Mouse (Mus musculus) midbrain, embryonic 10.5 days (tissue): ENCODE results near the gene Hdac5. TPM values are rescaled to one million over a fixed set of nuclear protein-coding genes. Genes with fewer than 3 reads are reported as not detected.

ENCODE experiments used
- DNase-seq: peaks from one replicate; pipeline ENCODE4 v3.0.0-alpha.2; 2017; ENCODE audit warnings: low spot score
- H3K27ac ChIP-seq: fragments of 300-500 bp; sonication (generic); replicated peaks from 2 replicates; pipeline ENCODE4 v1.5.1; 2016; ENCODE audit warnings: mild to moderate bottlenecking
- H3K27me3 ChIP-seq: fragments of 300-500 bp; sonication (generic); 2 replicates; pipeline ENCODE4 v1.6.1; 2016; ENCODE audit warnings: low read depth, mild to moderate bottlenecking; ENCODE audit not compliant: poor library complexity, severe bottlenecking
- H3K36me3 ChIP-seq: fragments of 300-500 bp; sonication (generic); 2 replicates; pipeline ENCODE4 v1.6.1; 2016; ENCODE audit warnings: mild to moderate bottlenecking, moderate library complexity
- H3K4me1 ChIP-seq: fragments of 300-500 bp; sonication (generic); 2 replicates; pipeline ENCODE4 v1.6.1; 2016
- H3K4me3 ChIP-seq: fragments of 300-500 bp; sonication (generic); 2 replicates; pipeline ENCODE4 v1.5.1; 2016; ENCODE audit warnings: mild to moderate bottlenecking, moderate library complexity
- H3K9me3 ChIP-seq: fragments of 300-500 bp; sonication (generic); replicated peaks from 2 replicates; pipeline ENCODE4 v1.6.1; 2016; ENCODE audit warnings: mild to moderate bottlenecking
- WGBS: fragments of 180-500 bp; shearing (Covaris S2); methylation state at CpG from one replicate; pipeline ENCODE4 v1.1.7; 2016; 5-methylcytosine and 5-hydroxymethylcytosine counted together
- polyA plus RNA-seq: library from polyadenylated mRNA; unstranded; fragments of >200 nt; fragmentation: Nextera tagmentation; extraction: Ambion mirVana; gene quantifications from 2 replicates; pipeline ENCODE4 v1.2.1, GENCODE M21; 2016

The Hdac5 gene
- polyA plus RNA-seq, 1 experiment from 2014 or later = 57.3 TPM

DNA sequence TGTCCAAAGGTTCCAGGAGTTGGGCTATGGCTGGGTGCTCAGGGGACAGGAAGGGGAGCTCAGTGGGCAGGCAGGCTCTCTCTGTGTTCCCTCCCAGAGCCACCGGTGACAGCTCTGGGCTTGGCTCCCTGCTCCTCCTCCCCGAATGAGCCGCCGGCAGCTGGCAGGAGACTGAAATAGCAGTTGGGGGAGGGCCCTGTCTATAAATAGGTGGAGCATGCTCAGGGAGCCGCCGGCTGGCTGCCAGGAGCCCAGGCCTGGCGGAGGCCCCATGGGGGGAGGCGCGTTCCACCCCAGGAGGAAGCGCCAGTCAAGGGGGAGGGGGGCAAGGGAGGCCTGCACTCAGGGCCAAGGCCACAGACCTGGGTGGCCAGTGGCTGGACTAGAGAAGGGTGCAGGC is 11.2 kb downstream of the Hdac5 start:
- peak; percentile 74 for DNase-seq
- H3K4me1 ChIP-seq = peaks cover 85% of the 10 kb centered on the region
- H3K27me3 ChIP-seq = no peaks in the 10 kb centered on the region; the same call in 1 of the 2 replicates
- H3K36me3 ChIP-seq = peaks cover 48% of the 10 kb centered on the region
- under 1% methylated on average over 10 of the region's 10 CpGs for WGBS
- no peaks in the 10 kb centered on the region for H3K9me3 ChIP-seq
- H3K4me3 ChIP-seq = peak overlapping the region; percentile 42
- H3K27ac ChIP-seq = peak overlapping the region; percentile 82

DNA sequence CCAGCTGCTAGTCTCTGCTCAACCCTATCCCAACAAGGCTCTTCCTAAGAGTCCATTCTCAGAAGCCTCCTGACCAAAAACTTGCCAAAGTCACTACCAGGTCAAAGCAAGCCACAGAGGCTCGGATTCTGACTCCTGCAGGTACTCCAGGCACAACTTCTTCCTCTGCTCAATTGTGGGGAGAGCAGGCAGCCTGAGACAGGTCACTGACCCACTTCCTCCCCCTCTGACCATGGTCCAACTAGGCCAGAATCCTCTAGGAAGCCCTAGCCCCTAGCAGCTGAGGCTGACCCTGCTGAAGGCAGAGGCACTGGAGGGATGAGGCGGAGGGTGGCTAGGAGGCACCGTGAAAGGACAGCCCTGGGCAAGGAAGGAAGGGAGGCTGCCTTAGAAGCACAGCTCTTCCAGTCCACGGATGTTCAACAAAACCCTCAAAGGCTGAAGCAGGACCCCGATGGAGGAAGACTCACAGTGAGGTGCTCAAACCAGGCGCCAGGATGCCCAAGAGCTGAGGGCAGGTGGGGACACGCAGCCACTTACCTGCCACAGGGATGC is 12.0 kb downstream of the Hdac5 start:
- H3K27ac ChIP-seq = peak overlapping the region; percentile 82
- H3K36me3 ChIP-seq = peaks cover 52% of the 10 kb centered on the region
- no peaks in the 10 kb centered on the region for H3K9me3 ChIP-seq
- DNase-seq = no peak
- H3K27me3 ChIP-seq = no peaks in the 10 kb centered on the region; the same call in 1 of the 2 replicates
- peaks cover 81% of the 10 kb centered on the region for H3K4me1 ChIP-seq
- peak overlapping the region; percentile 42 for H3K4me3 ChIP-seq
- WGBS = 79% methylated on average over 7 of the region's 7 CpGs

DNA sequence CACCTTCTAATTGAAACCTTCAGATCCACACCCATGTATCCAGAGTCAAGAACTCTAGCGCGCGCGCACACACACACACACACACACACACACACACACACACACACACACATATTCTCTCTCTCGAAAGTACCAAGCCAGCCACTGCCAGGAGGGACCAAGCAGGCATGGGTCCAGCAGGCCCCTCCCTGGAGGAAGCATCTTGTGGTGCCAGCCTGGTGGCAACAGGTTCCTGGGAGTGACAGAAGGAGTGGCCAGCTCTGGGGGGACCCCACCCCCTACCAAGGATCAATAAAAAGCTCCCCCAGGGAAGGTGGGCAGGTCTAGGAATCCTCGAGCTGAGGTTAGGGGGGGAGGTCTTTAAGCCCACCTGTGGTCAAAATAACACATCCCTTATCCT is 12.6 kb downstream of the Hdac5 start:
- WGBS = 85% methylated on average over 6 of the region's 6 CpGs
- Histone ChIP-seq H3K4me1 (peaks cover 78% of the 10 kb centered on the region), H3K4me3 (no peak overlapping the region), H3K27ac (peak overlapping the region; percentile 82; the same call in 1 of the 2 replicates), H3K27me3 (no peaks in the 10 kb centered on the region; the same call in 1 of the 2 replicates), H3K36me3 (peaks cover 51% of the 10 kb centered on the region), H3K9me3 (no peaks in the 10 kb centered on the region)
- DNase-seq = no peak

DNA sequence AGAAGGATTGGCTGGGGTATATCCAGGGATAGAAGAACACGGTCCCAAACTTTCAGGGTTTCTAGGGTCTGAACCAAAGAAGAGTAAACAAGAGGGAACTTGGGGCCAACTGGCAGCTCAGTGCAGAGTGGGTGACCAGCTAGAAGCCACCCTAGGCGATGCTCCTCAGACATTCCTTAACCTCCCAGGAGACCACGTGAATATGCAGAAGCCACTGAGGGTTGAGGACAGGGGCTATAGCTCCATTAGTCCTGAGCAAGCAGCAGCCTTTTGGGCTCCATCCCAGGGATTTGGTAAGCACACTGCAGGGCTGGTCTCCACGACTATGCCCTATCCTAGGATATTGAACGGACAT is 13.1 kb downstream of the Hdac5 start:
- 61% methylated on average over 5 of the region's 5 CpGs for WGBS
- Histone ChIP-seq H3K36me3 (peaks cover 49% of the 10 kb centered on the region), H3K4me1 (peaks cover 77% of the 10 kb centered on the region), H3K27me3 (no peaks in the 10 kb centered on the region; the same call in 1 of the 2 replicates), H3K27ac (peak overlapping the region; percentile 49; the same call in 1 of the 2 replicates), H3K9me3 (no peaks in the 10 kb centered on the region), H3K4me3 (no peak overlapping the region)
- no peak for DNase-seq

DNA sequence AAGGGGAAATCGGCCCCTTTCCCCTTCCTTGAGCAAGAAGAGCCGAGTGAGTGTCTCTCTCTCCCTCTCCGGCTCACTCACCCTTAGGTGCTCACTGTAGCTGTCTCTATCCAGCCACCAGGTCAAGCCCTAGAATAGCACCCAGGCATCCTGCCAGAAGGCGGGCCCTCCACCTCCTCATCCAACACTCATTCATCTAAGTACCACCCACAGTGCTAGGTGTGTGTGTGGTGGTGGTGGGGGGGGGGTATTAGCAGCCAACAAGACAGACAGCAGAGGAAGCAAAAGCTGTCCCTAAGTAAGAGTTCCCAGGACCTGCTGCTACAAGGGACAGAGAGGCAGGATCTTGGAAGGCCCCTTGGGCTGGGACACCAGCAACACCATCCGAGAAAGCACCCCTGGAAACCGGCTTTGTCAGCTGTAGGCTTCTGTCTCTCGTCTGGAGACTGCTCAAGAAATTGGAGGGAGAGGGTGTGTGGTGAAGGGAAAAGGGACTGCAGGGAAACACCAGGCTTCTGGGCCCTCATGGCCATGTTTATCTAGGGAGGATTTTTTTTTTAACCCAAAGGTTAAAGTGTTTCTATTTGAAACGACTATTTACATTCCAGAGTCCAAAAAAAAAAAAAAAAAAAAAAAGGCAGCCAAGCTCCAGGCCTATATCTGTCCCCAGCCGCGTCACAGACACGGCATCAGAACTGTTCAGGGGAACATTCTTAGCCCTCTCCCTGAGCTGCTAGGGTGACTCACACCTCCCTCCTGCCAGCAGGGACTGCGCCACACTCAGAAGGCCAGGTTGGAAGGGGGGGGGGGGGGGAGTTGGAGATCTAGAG is 13.7 kb downstream of the Hdac5 start:
- Histone ChIP-seq H3K4me3 (no peak overlapping the region), H3K4me1 (peaks cover 81% of the 10 kb centered on the region), H3K27me3 (no peaks in the 10 kb centered on the region; the same call in 1 of the 2 replicates)

DNA sequence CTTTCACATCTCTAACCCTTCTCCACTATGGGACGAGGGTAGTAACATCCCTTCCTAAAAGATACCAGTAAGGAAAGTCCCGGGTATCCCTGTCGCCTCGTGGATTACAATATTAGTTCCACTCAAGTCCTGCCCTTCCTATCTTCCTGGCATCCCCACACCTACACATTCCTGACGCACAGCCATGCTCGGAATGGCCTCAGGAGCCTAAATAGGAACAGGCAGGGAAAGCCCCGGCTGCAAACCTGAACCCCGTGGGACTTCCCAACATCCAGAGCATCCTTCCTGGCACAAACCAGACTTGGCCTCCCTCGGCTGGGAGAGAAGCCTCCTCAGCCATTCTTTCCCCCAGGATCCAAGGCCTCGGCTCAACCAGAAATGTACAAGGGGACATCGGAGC is 14.5 kb downstream of the Hdac5 start:
- WGBS = 85% methylated on average over 11 of the region's 11 CpGs
- no peak for DNase-seq
- Histone ChIP-seq H3K27me3 (no peaks in the 10 kb centered on the region), H3K4me3 (no peak overlapping the region), H3K36me3 (peaks cover 37% of the 10 kb centered on the region), H3K4me1 (peaks cover 84% of the 10 kb centered on the region), H3K27ac (peak overlapping the region; percentile 7; the same call in 1 of the 2 replicates), H3K9me3 (no peaks in the 10 kb centered on the region)

More for the DNA sequence above, 13.7 kb downstream of the Hdac5 start:
- peaks cover 44% of the 10 kb centered on the region for H3K36me3 ChIP-seq
- peak overlapping the region; percentile 49; the same call in 1 of the 2 replicates for H3K27ac ChIP-seq
- no peak for DNase-seq
- 52% methylated on average over 12 of the region's 12 CpGs for WGBS
- no peaks in the 10 kb centered on the region for H3K9me3 ChIP-seq

DNA sequence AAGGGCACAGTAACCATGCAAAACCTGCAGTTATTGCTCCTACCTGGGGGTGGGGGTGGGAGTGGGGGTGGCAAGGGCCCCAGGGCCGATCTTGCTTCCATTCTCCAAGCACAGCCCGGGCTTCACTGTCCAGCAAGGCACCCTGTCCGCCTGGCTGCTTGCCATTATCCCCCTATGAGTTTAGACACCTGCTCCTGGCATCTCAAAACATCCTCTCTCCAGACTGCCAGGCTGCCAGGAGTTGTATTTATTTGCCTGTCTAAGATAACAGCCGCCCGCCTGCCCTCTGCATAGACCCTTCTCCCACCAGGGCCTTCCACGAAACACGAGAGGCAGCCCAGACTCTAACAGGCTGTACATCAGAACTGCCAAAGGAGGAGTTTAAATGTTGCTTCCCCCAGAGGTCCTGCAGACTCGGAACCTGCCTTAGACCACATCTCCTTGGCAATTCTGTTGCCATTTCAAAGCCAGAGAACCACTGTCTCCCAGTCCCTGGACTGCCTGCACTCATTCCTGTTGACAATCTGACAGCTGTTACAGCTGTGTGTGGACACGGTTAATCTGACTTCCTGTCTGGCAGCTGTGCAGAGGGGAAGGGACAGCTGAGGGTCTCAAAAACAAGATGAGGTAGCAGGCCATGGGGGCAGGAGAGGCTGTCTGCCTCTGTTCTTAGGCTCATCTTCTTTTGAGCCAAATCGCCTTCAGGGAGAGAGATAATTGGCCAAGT is 15.4 kb downstream of the Hdac5 start:
- Histone ChIP-seq H3K4me3 (no peak overlapping the region), H3K4me1 (peaks cover 82% of the 10 kb centered on the region), H3K27ac (0 out of 2 replicates have a peak overlapping the region, but pooled peaks have one; percentile 1), H3K36me3 (peaks cover 28% of the 10 kb centered on the region), H3K9me3 (no peaks in the 10 kb centered on the region), H3K27me3 (no peaks in the 10 kb centered on the region)
- no peak for DNase-seq
- 72% methylated on average over 10 of the region's 10 CpGs for WGBS

DNA sequence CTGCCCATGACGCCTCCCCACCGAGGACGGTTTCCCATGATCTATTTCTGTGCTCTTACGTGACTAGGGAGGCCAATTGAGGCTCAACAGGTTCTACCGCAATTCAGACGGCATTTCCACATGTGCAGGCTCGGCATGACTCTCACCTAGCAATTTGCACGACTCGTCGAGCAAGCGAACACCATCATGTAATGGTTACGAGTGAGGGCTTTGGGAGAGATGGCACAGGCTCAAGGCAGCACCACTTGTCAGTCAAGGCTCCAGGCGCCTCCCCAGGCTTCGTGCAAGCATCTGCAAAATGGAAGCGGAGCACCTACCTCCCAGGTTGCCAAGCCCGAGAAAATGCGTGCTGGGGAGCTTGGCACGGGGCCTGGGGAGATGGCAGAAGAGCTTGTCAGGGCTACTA is 18.0 kb downstream of the Hdac5 start:
- Histone ChIP-seq H3K9me3 (no peaks in the 10 kb centered on the region), H3K36me3 (peaks cover 12% of the 10 kb centered on the region; the same call in 1 of the 2 replicates), H3K27ac (peak overlapping the region; percentile 29; the same call in 1 of the 2 replicates), H3K4me3 (no peak overlapping the region), H3K4me1 (peaks cover 82% of the 10 kb centered on the region), H3K27me3 (0 out of 2 replicates have a peak, but pooled peaks cover under 1% of the 10 kb centered on the region)
- 87% methylated on average over 18 of the region's 18 CpGs for WGBS
- DNase-seq = no peak

DNA sequence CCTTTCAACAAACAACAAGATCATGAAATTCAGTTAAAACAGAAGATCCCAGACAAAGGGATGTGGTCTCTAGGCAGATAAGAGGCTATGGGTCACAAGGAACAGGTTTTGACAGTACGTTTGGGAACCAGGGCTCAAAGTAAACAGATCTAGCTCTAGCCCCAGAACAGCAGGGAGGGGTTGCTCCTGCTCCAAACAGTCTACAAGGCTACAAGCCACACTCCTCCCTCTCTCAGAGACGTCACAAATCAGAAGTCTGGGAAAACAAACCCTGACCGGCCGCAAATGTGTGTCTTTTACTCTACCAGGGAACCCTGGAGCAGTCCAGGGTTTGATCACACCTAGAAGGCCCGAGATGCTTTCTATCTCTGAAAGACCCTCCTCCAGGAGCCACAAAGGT is 19.0 kb downstream of the Hdac5 start:
- Histone ChIP-seq H3K4me3 (no peak overlapping the region), H3K9me3 (no peaks in the 10 kb centered on the region), H3K27ac (peak overlapping the region; percentile 29; the same call in 1 of the 2 replicates), H3K27me3 (0 out of 2 replicates have a peak, but pooled peaks cover 5% of the 10 kb centered on the region), H3K36me3 (peaks cover 22% of the 10 kb centered on the region), H3K4me1 (peaks cover 82% of the 10 kb centered on the region)
- DNase-seq = no peak
- 72% methylated on average over 5 of the region's 5 CpGs for WGBS

DNA sequence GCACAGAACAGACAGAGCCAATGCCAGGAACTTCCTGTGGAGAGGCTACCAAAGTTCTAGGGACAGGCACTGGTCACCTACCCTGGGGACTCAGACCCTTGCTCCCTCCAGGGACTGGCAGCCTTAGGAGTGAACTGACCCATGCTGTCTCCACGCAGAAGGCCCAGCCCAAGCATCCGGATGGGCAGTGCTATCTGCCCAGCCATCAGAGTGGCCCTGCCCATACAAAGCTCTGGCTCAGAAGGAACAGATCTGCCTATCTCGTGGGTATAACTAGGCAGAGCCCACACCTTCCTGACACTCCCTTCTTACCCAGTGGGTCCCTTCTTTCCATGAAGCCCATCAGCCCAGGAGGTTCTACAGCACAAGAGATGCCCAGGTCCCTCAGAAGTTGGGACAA is 19.8 kb downstream of the Hdac5 start:
- Histone ChIP-seq H3K27me3 (0 out of 2 replicates have a peak, but pooled peaks cover 5% of the 10 kb centered on the region), H3K4me1 (peaks cover 74% of the 10 kb centered on the region), H3K4me3 (no peak overlapping the region), H3K36me3 (peaks cover 29% of the 10 kb centered on the region), H3K9me3 (no peaks in the 10 kb centered on the region), H3K27ac (peak overlapping the region; percentile 84)
- 75% methylated on average over 3 of the region's 3 CpGs for WGBS
- no peak for DNase-seq

DNA sequence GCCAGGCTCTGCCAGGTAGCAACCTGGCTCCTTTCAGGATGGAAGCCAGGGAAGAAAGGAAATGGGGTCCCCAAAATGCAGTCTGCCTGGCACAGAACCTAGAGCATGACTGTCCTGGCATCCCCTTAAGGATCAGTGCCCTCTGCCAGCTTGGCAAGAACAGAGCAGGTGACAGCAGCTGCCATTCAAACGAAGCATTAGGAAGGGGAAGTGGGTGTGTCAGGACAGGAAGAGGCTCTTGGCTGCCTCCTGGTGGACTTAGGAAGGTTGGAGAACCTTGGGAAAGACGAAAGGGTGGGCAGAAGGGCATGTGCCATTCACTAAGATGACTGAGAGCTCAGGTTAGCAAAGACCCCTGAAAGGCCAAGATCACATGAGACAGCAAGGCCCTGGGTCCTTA is 20.2 kb downstream of the Hdac5 start:
- no peak overlapping the region for H3K4me3 ChIP-seq
- WGBS = 25% methylated on average over 2 of the region's 2 CpGs
- DNase-seq = no peak
- H3K9me3 ChIP-seq = no peaks in the 10 kb centered on the region
- H3K36me3 ChIP-seq = peaks cover 33% of the 10 kb centered on the region
- 0 out of 2 replicates have a peak, but pooled peaks cover 5% of the 10 kb centered on the region for H3K27me3 ChIP-seq
- H3K4me1 ChIP-seq = peaks cover 70% of the 10 kb centered on the region
- peak overlapping the region; percentile 84 for H3K27ac ChIP-seq

DNA sequence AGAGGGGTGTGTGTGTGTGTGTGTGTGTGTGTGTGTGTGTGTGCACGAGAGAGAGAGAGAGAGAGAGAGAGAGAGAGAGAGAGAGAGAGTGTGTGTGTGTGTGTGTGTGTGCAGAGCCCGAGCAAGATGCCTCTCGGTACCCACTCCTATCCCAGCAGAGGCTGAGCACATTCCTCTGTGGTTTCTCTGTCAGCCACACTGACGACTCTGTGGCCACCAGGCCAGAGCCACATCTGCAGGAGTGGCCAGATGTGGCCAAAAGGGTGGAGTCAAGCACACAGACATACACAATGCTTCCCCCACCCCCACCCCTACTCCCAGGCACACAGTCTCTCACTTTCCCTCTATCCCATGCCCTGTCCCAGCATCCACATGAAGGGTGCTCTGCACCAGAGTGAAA is 21.1 kb downstream of the Hdac5 start:
- peak overlapping the region; percentile 37; the same call in 1 of the 2 replicates for H3K4me3 ChIP-seq
- 50% methylated on average over 3 of the region's 4 CpGs for WGBS

More for the DNA sequence above, 21.1 kb downstream of the Hdac5 start:
- H3K27ac ChIP-seq = peak overlapping the region; percentile 84
- no peaks in the 10 kb centered on the region for H3K9me3 ChIP-seq
- no peak for DNase-seq
- peaks cover 41% of the 10 kb centered on the region for H3K36me3 ChIP-seq
- peaks cover 61% of the 10 kb centered on the region for H3K4me1 ChIP-seq
- 0 out of 2 replicates have a peak, but pooled peaks cover 5% of the 10 kb centered on the region for H3K27me3 ChIP-seq
